Mouse (Mus musculus): ENCODE measurements around the gene Mpp1. TPM values are rescaled to one million over a fixed set of nuclear protein-coding genes. Genes with fewer than 3 reads are reported as not detected.
"Not testable (repeated sequence)": the region's sequence is repeated elsewhere in the genome, so short reads cannot be mapped to it uniquely, and the experiment has no call there.

Gene Mpp1
- 89.1 and 89.9 TPM in 2 replicates for polyA plus RNA-seq (2015; fragmentation: Nextera tagmentation; extraction: Ambion mirVana)

GRCm38 (mm10) chrX:75130467-75131160 lies at the start of gene Mpp1:
Gene Mpp1, minus strand, starts transcription at chrX:75131016.
- 0 out of 2 replicates have a peak, but pooled peaks cover 2% of the 10 kb centered on the region for H3K4me1 ChIP-seq (ENCODE audit: control insufficient read depth, insufficient read depth, low read length)
- 12% methylated on average over 36 of the region's 36 CpGs for WGBS

GRCm38 (mm10) chrX:75163670-75164069 lies 32.9 kb upstream of the Mpp1 start, which contains the start of gene Smim9:
Gene Smim9, minus strand, starts transcription at chrX:75163770.
- no peak within 1 kb of the TSS for H3K4me2 ChIP-seq (ENCODE audit: low read depth, low read length)
- H3K9ac ChIP-seq (ENCODE audit: low read length) = no peak within 1 kb of the TSS
- H3K27me3 ChIP-seq (ENCODE audit: control insufficient read depth, insufficient read depth, low read length) = no peaks in the 10 kb centered on the region
- H3K4me1 ChIP-seq (ENCODE audit: control insufficient read depth, insufficient read depth, low read length) = no peaks in the 10 kb centered on the region
- H3K9me3 ChIP-seq (replicated peaks; ENCODE audit: control insufficient read depth, low read length) = no peaks in the 10 kb centered on the region
- WGBS = 53% methylated on average over 1 of the region's 1 CpGs
- H3K36me3 ChIP-seq (ENCODE audit: control insufficient read depth, insufficient read depth, low read length) = no peaks in the 10 kb centered on the region
- no peak for ATAC-seq (ENCODE audit: insufficient read depth, low FRiP score)
- H3K27ac ChIP-seq (ENCODE audit: low read length) = no peak within 1 kb of the TSS
- H3K4me3 ChIP-seq (replicated peaks; ENCODE audit: low read length) = no peak within 1 kb of the TSS

More at GRCm38 (mm10) chrX:75130467-75131160, at the start of gene Mpp1:
- Histone ChIP-seq H3K27me3 (ENCODE audit: control insufficient read depth, insufficient read depth, low read length) (no peaks in the 10 kb centered on the region), H3K9me3 (replicated peaks; ENCODE audit: control insufficient read depth, low read length) (no peaks in the 10 kb centered on the region), H3K27ac (ENCODE audit: low read length) (peak within 1 kb of the TSS; percentile 82), H3K4me3 (replicated peaks; ENCODE audit: low read length) (peak within 1 kb of the TSS; percentile 64), H3K9ac (ENCODE audit: low read length) (peak within 1 kb of the TSS; percentile 84), H3K36me3 (ENCODE audit: control insufficient read depth, insufficient read depth, low read length) (no peaks in the 10 kb centered on the region), H3K4me2 (ENCODE audit: low read depth, low read length) (peak within 1 kb of the TSS; percentile 59)
- ATAC-seq (ENCODE audit: insufficient read depth, low FRiP score) = peak; percentile 98

DNA sequence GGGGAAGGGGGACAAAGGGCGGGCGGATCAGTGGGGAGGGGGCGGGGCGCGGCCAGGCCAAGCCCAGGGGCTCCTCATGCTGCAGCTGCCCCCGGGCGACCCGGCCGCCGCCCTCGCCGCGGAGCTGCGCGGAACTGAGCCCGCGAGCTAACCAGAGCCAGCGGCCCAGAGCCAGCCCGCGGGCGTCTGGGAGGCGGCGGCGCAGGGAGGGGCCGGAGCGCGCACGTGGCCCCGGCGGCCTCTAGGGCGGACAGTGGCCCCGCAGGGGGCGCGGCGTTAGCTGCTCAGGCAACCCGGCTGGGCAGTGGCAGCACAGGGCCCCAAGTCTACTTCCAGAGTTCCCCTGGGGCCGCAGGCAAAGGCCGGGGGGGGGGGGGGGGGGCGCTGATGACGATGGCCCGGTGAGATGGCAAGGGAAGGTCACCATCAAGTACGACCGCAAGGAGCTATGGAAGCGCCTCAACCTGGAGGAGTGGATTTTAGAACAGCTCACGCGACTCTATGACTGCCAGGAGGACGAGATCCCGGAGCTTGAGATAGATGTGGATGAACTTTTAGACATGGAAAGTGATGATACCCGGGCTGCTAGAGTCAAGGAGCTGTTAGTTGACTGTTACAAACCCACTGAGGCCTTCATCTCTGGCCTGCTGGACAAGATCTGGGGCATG lies 24.9 kb upstream of the Mpp1 start:
- ATAC-seq (ENCODE audit: insufficient read depth, low FRiP score) = peak; percentile 83
- H3K4me3 ChIP-seq (replicated peaks; ENCODE audit: low read length) = peak overlapping the region; percentile 46
- peak overlapping the region; percentile 65 for H3K9ac ChIP-seq (ENCODE audit: low read length)
- H3K36me3 ChIP-seq (ENCODE audit: control insufficient read depth, insufficient read depth, low read length) = no peaks in the 10 kb centered on the region
- H3K27ac ChIP-seq (ENCODE audit: low read length) = no peak overlapping the region
- H3K4me1 ChIP-seq (ENCODE audit: control insufficient read depth, insufficient read depth, low read length) = no peaks in the 10 kb centered on the region
- peak overlapping the region; percentile 61 for H3K4me2 ChIP-seq (ENCODE audit: low read depth, low read length)
- H3K27me3 ChIP-seq (ENCODE audit: control insufficient read depth, insufficient read depth, low read length) = no peaks in the 10 kb centered on the region
- 20% methylated on average over 26 of the region's 49 CpGs for WGBS
- no peaks in the 10 kb centered on the region for H3K9me3 ChIP-seq (replicated peaks; ENCODE audit: control insufficient read depth, low read length)

DNA sequence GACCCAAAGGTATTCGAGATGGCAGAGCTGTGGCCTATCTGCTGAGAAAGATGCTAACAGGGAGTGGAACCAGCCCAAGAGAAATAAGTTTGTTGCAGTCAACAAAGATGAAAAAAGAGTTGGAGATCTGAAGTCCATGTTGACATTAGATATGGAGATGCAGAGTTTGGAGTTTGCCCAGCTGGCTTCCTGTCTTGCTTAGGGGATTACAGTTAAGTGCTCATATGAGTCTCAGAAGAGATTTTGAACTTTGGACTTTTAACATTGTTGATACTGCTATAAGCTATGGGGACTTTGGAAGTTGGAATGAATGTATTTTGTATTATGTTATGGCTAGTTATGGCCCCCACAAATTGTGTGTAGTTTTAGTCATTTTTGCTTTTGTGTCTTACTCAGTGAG lies 21.4 kb upstream of the Mpp1 start:
- H3K27ac ChIP-seq (ENCODE audit: low read length) = no peak overlapping the region
- no peaks in the 10 kb centered on the region for H3K9me3 ChIP-seq (replicated peaks; ENCODE audit: control insufficient read depth, low read length)
- no peak overlapping the region for H3K4me2 ChIP-seq (ENCODE audit: low read depth, low read length)
- 47% methylated on average over 1 of the region's 1 CpGs for WGBS
- H3K36me3 ChIP-seq (ENCODE audit: control insufficient read depth, insufficient read depth, low read length) = no peaks in the 10 kb centered on the region
- no peaks in the 10 kb centered on the region for H3K27me3 ChIP-seq (ENCODE audit: control insufficient read depth, insufficient read depth, low read length)
- ATAC-seq (ENCODE audit: insufficient read depth, low FRiP score) = no peak
- no peak overlapping the region for H3K4me3 ChIP-seq (replicated peaks; ENCODE audit: low read length)
- no peak overlapping the region for H3K9ac ChIP-seq (ENCODE audit: low read length)
- H3K4me1 ChIP-seq (ENCODE audit: control insufficient read depth, insufficient read depth, low read length) = no peaks in the 10 kb centered on the region

GRCm38 (mm10) chrX:75150304-75150703 lies 19.5 kb upstream of the Mpp1 start:
- Histone ChIP-seq H3K9me3 (replicated peaks; ENCODE audit: control insufficient read depth, low read length) (no peaks in the 10 kb centered on the region), H3K4me1 (ENCODE audit: control insufficient read depth, insufficient read depth, low read length) (no peaks in the 10 kb centered on the region), H3K9ac (ENCODE audit: low read length) (no peak overlapping the region), H3K4me3 (replicated peaks; ENCODE audit: low read length) (no peak overlapping the region), H3K27ac (ENCODE audit: low read length) (no peak overlapping the region), H3K4me2 (ENCODE audit: low read depth, low read length) (no peak overlapping the region), H3K36me3 (ENCODE audit: control insufficient read depth, insufficient read depth, low read length) (no peaks in the 10 kb centered on the region), H3K27me3 (ENCODE audit: control insufficient read depth, insufficient read depth, low read length) (no peaks in the 10 kb centered on the region)
- 82% methylated on average over 2 of the region's 2 CpGs for WGBS
- no peak for ATAC-seq (ENCODE audit: insufficient read depth, low FRiP score)

DNA sequence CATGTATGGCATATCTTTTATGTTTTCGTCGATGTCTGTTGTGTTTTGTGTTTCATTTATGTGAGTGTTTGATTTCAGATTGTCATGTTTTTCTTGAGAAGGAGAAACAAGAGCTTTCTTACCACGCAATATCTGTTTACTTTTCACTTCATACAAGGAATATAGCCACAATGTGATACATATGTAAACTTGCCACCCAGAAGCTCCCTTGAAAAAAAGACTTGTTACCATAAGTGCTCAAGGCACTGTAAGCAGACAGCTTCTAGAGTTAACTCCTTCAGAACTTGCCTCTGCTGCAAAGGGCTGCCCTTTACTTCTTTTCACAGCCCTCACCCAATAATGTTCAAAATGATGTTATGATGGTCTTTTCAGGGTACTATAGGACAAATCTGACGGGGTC lies 17.6 kb upstream of the Mpp1 start:
- no peak overlapping the region for H3K4me3 ChIP-seq (replicated peaks; ENCODE audit: low read length)
- no peak overlapping the region for H3K4me2 ChIP-seq (ENCODE audit: low read depth, low read length)
- H3K4me1 ChIP-seq (ENCODE audit: control insufficient read depth, insufficient read depth, low read length) = no peaks in the 10 kb centered on the region
- no peak for ATAC-seq (ENCODE audit: insufficient read depth, low FRiP score)
- no peak overlapping the region for H3K27ac ChIP-seq (ENCODE audit: low read length)
- no peaks in the 10 kb centered on the region for H3K27me3 ChIP-seq (ENCODE audit: control insufficient read depth, insufficient read depth, low read length)
- no peaks in the 10 kb centered on the region for H3K9me3 ChIP-seq (replicated peaks; ENCODE audit: control insufficient read depth, low read length)
- 50% methylated on average over 4 of the region's 4 CpGs for WGBS
- H3K36me3 ChIP-seq (ENCODE audit: control insufficient read depth, insufficient read depth, low read length) = no peaks in the 10 kb centered on the region
- no peak overlapping the region for H3K9ac ChIP-seq (ENCODE audit: low read length)

DNA sequence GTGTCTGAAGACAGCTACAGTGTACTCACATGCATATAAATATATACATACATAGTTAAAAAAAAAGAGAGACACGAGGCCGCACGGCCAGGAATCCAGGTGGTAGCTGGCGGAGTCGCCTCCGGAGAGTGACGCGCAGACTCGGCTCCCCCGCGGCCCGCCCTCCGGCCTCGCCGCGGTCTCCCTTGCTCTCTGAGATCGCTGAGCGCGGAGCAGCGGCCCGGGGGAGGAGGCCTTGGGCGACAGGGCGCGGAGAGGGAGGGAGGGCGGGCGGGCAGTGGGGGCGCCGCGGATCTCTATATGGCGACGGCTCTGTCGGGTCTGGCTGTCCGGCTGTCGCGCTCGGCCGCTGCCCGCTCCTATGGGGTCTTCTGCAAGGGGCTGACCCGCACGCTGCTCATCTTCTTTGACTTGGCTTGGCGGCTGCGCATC lies 12.3 kb upstream of the Mpp1 start:
- H3K9ac ChIP-seq (ENCODE audit: low read length) = peak overlapping the region; percentile 58
- H3K36me3 ChIP-seq (ENCODE audit: control insufficient read depth, insufficient read depth, low read length); H3K9me3 ChIP-seq (replicated peaks; ENCODE audit: control insufficient read depth, low read length); H3K4me1 ChIP-seq (ENCODE audit: control insufficient read depth, insufficient read depth, low read length); H3K27ac ChIP-seq (ENCODE audit: low read length); H3K27me3 ChIP-seq (ENCODE audit: control insufficient read depth, insufficient read depth, low read length): not testable (repeated sequence)
- H3K4me3 ChIP-seq (replicated peaks; ENCODE audit: low read length) = peak overlapping the region; percentile 34
- H3K4me2 ChIP-seq (ENCODE audit: low read depth, low read length) = peak overlapping the region; percentile 51
- 12% methylated on average over 38 of the region's 42 CpGs for WGBS
- ATAC-seq (ENCODE audit: insufficient read depth, low FRiP score) = peak; percentile 47; the same call in 1 of the 2 replicates

GRCm38 (mm10) chrX:75138182-75138581 lies 7.4 kb upstream of the Mpp1 start:
- Histone ChIP-seq H3K4me1 (ENCODE audit: control insufficient read depth, insufficient read depth, low read length) (no peaks in the 10 kb centered on the region), H3K27me3 (ENCODE audit: control insufficient read depth, insufficient read depth, low read length) (no peaks in the 10 kb centered on the region), H3K9ac (ENCODE audit: low read length) (no peak overlapping the region), H3K36me3 (ENCODE audit: control insufficient read depth, insufficient read depth, low read length) (no peaks in the 10 kb centered on the region), H3K4me2 (ENCODE audit: low read depth, low read length) (no peak overlapping the region), H3K9me3 (replicated peaks; ENCODE audit: control insufficient read depth, low read length) (no peaks in the 10 kb centered on the region), H3K27ac (ENCODE audit: low read length) (no peak overlapping the region), H3K4me3 (replicated peaks; ENCODE audit: low read length) (no peak overlapping the region)
- 89% methylated on average over 2 of the region's 2 CpGs for WGBS
- ATAC-seq (ENCODE audit: insufficient read depth, low FRiP score) = no peak

DNA sequence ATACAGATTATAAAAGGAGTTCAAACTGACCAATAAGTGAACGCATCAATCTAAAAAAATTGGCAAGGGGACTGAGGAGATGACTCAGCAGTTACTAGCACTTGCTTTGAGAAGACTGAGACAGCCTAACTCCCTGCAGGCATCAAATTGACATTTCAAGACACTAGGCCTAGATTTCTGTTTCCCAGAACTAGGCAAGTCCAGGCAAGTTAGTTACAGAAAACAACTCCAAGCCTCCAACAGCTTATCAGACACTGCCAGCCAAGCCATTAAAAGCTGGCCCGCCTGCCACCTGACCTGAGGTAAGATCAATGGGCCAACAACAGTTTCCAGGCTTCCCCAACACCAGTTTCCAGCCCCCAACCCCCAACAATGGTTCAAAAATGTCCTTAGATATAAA lies 6.9 kb upstream of the Mpp1 start:
- H3K4me2 ChIP-seq (ENCODE audit: low read depth, low read length) = no peak overlapping the region
- H3K4me3 ChIP-seq (replicated peaks; ENCODE audit: low read length) = no peak overlapping the region
- no peak overlapping the region for H3K9ac ChIP-seq (ENCODE audit: low read length)
- H3K4me1 ChIP-seq (ENCODE audit: control insufficient read depth, insufficient read depth, low read length) = no peaks in the 10 kb centered on the region
- 67% methylated on average over 2 of the region's 2 CpGs for WGBS
- H3K27ac ChIP-seq (ENCODE audit: low read length) = no peak overlapping the region
- no peaks in the 10 kb centered on the region for H3K9me3 ChIP-seq (replicated peaks; ENCODE audit: control insufficient read depth, low read length)
- no peaks in the 10 kb centered on the region for H3K36me3 ChIP-seq (ENCODE audit: control insufficient read depth, insufficient read depth, low read length)
- no peaks in the 10 kb centered on the region for H3K27me3 ChIP-seq (ENCODE audit: control insufficient read depth, insufficient read depth, low read length)
- no peak for ATAC-seq (ENCODE audit: insufficient read depth, low FRiP score)
